Mouse (Mus musculus) embryonic facial prominence, embryonic 10.5 days (tissue): ENCODE results near the gene Erich4. TPM values are rescaled to one million over a fixed set of nuclear protein-coding genes. Genes with fewer than 3 reads are reported as not detected.
A peak's percentile ranks its signal among the peaks of the same experiment; 100 is the strongest.

Experiments
- DNase-seq: peaks from one replicate; pipeline ENCODE4 v3.0.0-alpha.2; 2017; ENCODE audit warnings: low spot score
- H3K27ac ChIP-seq: fragments of 300-500 bp; sonication (generic); replicated peaks from 2 replicates; pipeline ENCODE4 v1.5.1; 2016; ENCODE audit warnings: mild to moderate bottlenecking
- H3K27me3 ChIP-seq: fragments of 300-500 bp; sonication (generic); replicated peaks from 2 replicates; pipeline ENCODE4 v1.6.1; 2016; ENCODE audit warnings: low read depth, mild to moderate bottlenecking; ENCODE audit not compliant: poor library complexity, severe bottlenecking
- H3K36me3 ChIP-seq: fragments of 300-500 bp; sonication (generic); replicated peaks from 2 replicates; pipeline ENCODE4 v1.6.1; 2016; ENCODE audit warnings: mild to moderate bottlenecking, moderate library complexity
- H3K4me1 ChIP-seq: fragments of 300-500 bp; sonication (generic); 2 replicates; pipeline ENCODE4 v1.6.1; 2016
- H3K4me3 ChIP-seq: fragments of 300-500 bp; sonication (generic); 2 replicates; pipeline ENCODE4 v1.5.1; 2016; ENCODE audit warnings: mild to moderate bottlenecking, moderate library complexity
- H3K9me3 ChIP-seq: fragments of 300-500 bp; sonication (generic); 2 replicates; pipeline ENCODE4 v1.6.1; 2016; ENCODE audit warnings: mild to moderate bottlenecking
- WGBS: fragments of 180-500 bp; shearing (Covaris S2); methylation state at CpG from one replicate; pipeline ENCODE4 v1.1.7; 2016; 5-methylcytosine and 5-hydroxymethylcytosine counted together
- polyA plus RNA-seq: library from polyadenylated mRNA; unstranded; fragments of >200 nt; fragmentation: Nextera tagmentation; extraction: Ambion mirVana; gene quantifications from 2 replicates; pipeline ENCODE4 v1.2.1, GENCODE M21; 2016

Gene Erich4
- polyA plus RNA-seq, 1 experiment from 2014 or later = not detected

GRCm38 (mm10) chr7:25618865-25619721 is 3.4 kb upstream of the Erich4 start, which contains the start of gene Dmac2:
Dmac2 (plus strand) TSS chr7:25619414.
- H3K4me1 ChIP-seq = peaks cover 10% of the 10 kb centered on the region
- WGBS = 2% methylated on average over 53 of the region's 53 CpGs
- H3K27me3 ChIP-seq = peaks cover 8% of the 10 kb centered on the region
- peak within 1 kb of the TSS; percentile 72 for H3K4me3 ChIP-seq
- peak within 1 kb of the TSS; percentile 80 for H3K27ac ChIP-seq
- DNase-seq = peak; percentile 93
- H3K36me3 ChIP-seq = peaks cover 32% of the 10 kb centered on the region
- no peaks in the 10 kb centered on the region for H3K9me3 ChIP-seq

GRCm38 (mm10) chr7:25617376-25618160 is 1.9 kb upstream of the Erich4 start:
- H3K9me3 ChIP-seq = no peaks in the 10 kb centered on the region
- peaks cover 10% of the 10 kb centered on the region for H3K4me1 ChIP-seq
- H3K27me3 ChIP-seq = peaks cover 8% of the 10 kb centered on the region
- H3K27ac ChIP-seq = no peak overlapping the region
- peaks cover 17% of the 10 kb centered on the region for H3K36me3 ChIP-seq
- H3K4me3 ChIP-seq = no peak overlapping the region
- 85% methylated on average over 10 of the region's 10 CpGs for WGBS
- no peak for DNase-seq

- H3K9me3 ChIP-seq = no peaks in the 10 kb centered on the region
- no peak overlapping the region for H3K4me3 ChIP-seq
- no peak overlapping the region for H3K27ac ChIP-seq
- peak; percentile 5 for DNase-seq
- WGBS = 71% methylated on average over 21 of the region's 21 CpGs
- H3K4me1 ChIP-seq = peaks cover 9% of the 10 kb centered on the region
- peaks cover 8% of the 10 kb centered on the region for H3K27me3 ChIP-seq
- no peaks in the 10 kb centered on the region for H3K36me3 ChIP-seq
Observed at GRCm38 (mm10) chr7:25614831-25615705, 624 bp downstream of the Erich4 start.

GRCm38 (mm10) chr7:25614086-25614485 is 1.6 kb downstream of the Erich4 start:
- Histone ChIP-seq H3K4me1 (peaks cover 4% of the 10 kb centered on the region; the same call in 1 of the 2 replicates), H3K9me3 (no peaks in the 10 kb centered on the region), H3K36me3 (no peaks in the 10 kb centered on the region), H3K27me3 (peaks cover 8% of the 10 kb centered on the region), H3K27ac (no peak overlapping the region), H3K4me3 (no peak overlapping the region)
- peak; percentile 6 for DNase-seq
- WGBS = 92% methylated on average over 5 of the region's 5 CpGs

GRCm38 (mm10) chr7:25611501-25611900 is 4.2 kb downstream of the Erich4 start:
- 49% methylated on average over 7 of the region's 7 CpGs for WGBS
- H3K9me3 ChIP-seq = no peaks in the 10 kb centered on the region
- H3K27ac ChIP-seq = no peak overlapping the region
- H3K4me1 ChIP-seq = no peaks in the 10 kb centered on the region
- H3K27me3 ChIP-seq = no peaks in the 10 kb centered on the region
- H3K4me3 ChIP-seq = no peak overlapping the region
- no peaks in the 10 kb centered on the region for H3K36me3 ChIP-seq
- no peak for DNase-seq

GRCm38 (mm10) chr7:25610056-25610455 is 5.6 kb downstream of the Erich4 start:
- 36% methylated on average over 6 of the region's 6 CpGs for WGBS
- no peaks in the 10 kb centered on the region for H3K9me3 ChIP-seq
- no peak overlapping the region for H3K4me3 ChIP-seq
- no peaks in the 10 kb centered on the region for H3K36me3 ChIP-seq
- peak; percentile 4 for DNase-seq
- H3K27me3 ChIP-seq = no peaks in the 10 kb centered on the region
- no peaks in the 10 kb centered on the region for H3K4me1 ChIP-seq
- no peak overlapping the region for H3K27ac ChIP-seq

- Histone ChIP-seq H3K9me3 (no peaks in the 10 kb centered on the region), H3K4me3 (no peak overlapping the region), H3K4me1 (no peaks in the 10 kb centered on the region), H3K27me3 (no peaks in the 10 kb centered on the region), H3K36me3 (no peaks in the 10 kb centered on the region), H3K27ac (no peak overlapping the region)
- DNase-seq = no peak
- 77% methylated on average over 2 of the region's 2 CpGs for WGBS
Observed at GRCm38 (mm10) chr7:25607196-25607595, 8.5 kb downstream of the Erich4 start.

- Histone ChIP-seq H3K4me3 (no peak overlapping the region), H3K27me3 (no peaks in the 10 kb centered on the region), H3K36me3 (no peaks in the 10 kb centered on the region), H3K27ac (no peak overlapping the region), H3K9me3 (no peaks in the 10 kb centered on the region), H3K4me1 (no peaks in the 10 kb centered on the region)
- DNase-seq = no peak
- WGBS = 81% methylated on average over 4 of the region's 4 CpGs
Observed at GRCm38 (mm10) chr7:25606625-25607063, 9.0 kb downstream of the Erich4 start.

GRCm38 (mm10) chr7:25601346-25601745 is 14.3 kb downstream of the Erich4 start:
- H3K9me3 ChIP-seq = no peaks in the 10 kb centered on the region
- DNase-seq = no peak

GRCm38 (mm10) chr7:25600666-25601065 is 15.0 kb downstream of the Erich4 start:
- no peak overlapping the region for H3K27ac ChIP-seq
- H3K4me3 ChIP-seq = no peak overlapping the region
- no peaks in the 10 kb centered on the region for H3K4me1 ChIP-seq
- DNase-seq = no peak
- 88% methylated on average over 11 of the region's 11 CpGs for WGBS
- no peaks in the 10 kb centered on the region for H3K9me3 ChIP-seq
- no peaks in the 10 kb centered on the region for H3K36me3 ChIP-seq
- no peaks in the 10 kb centered on the region for H3K27me3 ChIP-seq

More at GRCm38 (mm10) chr7:25601346-25601745, 14.3 kb downstream of the Erich4 start:
- Histone ChIP-seq H3K27ac (no peak overlapping the region), H3K27me3 (no peaks in the 10 kb centered on the region), H3K36me3 (no peaks in the 10 kb centered on the region), H3K4me1 (no peaks in the 10 kb centered on the region), H3K4me3 (no peak overlapping the region)
- 88% methylated on average over 16 of the region's 16 CpGs for WGBS

- H3K4me1 ChIP-seq = no peaks in the 10 kb centered on the region
- 14% methylated on average over 10 of the region's 10 CpGs for WGBS
- H3K9me3 ChIP-seq = no peaks in the 10 kb centered on the region
Observed at GRCm38 (mm10) chr7:25599663-25600062, 16.0 kb downstream of the Erich4 start.

GRCm38 (mm10) chr7:25593859-25594258 is 21.8 kb downstream of the Erich4 start:
- no peak overlapping the region for H3K4me3 ChIP-seq
- H3K27me3 ChIP-seq = no peaks in the 10 kb centered on the region
- H3K9me3 ChIP-seq = no peaks in the 10 kb centered on the region
- DNase-seq = no peak
- no peaks in the 10 kb centered on the region for H3K36me3 ChIP-seq
- no peak overlapping the region for H3K27ac ChIP-seq
- no peaks in the 10 kb centered on the region for H3K4me1 ChIP-seq
- 87% methylated on average over 3 of the region's 3 CpGs for WGBS

More at GRCm38 (mm10) chr7:25599663-25600062, 16.0 kb downstream of the Erich4 start:
- H3K36me3 ChIP-seq = no peaks in the 10 kb centered on the region
- H3K27ac ChIP-seq = no peak overlapping the region
- no peaks in the 10 kb centered on the region for H3K27me3 ChIP-seq
- peak; percentile 75 for DNase-seq
- no peak overlapping the region for H3K4me3 ChIP-seq
